Mouse (Mus musculus): ENCODE measurements around the gene Bcl6. TPM values are rescaled to one million over a fixed set of nuclear protein-coding genes. Genes with fewer than 3 reads are reported as not detected.

The Bcl6 gene
- total and polyA plus RNA-seq, 2 experiments from 2014 or later: 0.25 to 2.8 TPM

DNA sequence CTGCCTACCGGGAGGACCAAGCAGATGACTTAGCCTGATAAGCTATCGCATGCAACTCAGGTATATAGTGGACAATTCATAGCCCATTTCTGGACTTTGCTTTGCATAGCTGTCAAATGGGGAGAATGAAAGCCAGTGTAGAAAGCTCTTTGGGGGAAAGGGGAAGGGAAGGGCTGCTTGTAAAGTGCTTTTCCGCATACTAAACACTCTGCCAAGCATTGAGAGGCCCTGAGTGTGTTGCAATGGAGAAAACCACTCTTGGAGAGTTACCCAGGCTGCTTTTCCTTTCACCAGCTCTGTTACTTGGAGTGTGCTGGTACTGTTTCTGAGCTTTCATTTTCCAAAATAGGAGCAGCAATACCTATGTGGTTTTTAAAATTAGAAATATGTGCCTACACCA is 10.9 kb downstream of the Bcl6 start:
- H3K4me2 ChIP-seq (ENCODE audit: low read depth, low read length): no peak overlapping the region
- no peak overlapping the region for H3K4me3 ChIP-seq (ENCODE audit: low read depth, low read length)
- 79% methylated on average over 3 of the region's 3 CpGs for WGBS
- no peak for DNase-seq (ENCODE audit: low spot score)
- TF ChIP-seq EP300 (IDR thresholded peaks at IDR 0.05; ENCODE audit: low read depth): no peak
- TF ChIP-seq CTCF (IDR thresholded peaks at IDR 0.05; ENCODE audit: low read depth): no peak
- no peaks in the 10 kb centered on the region for H3K9me3 ChIP-seq (replicated peaks; ENCODE audit: control insufficient read depth, low read length)
- no peak overlapping the region for H3K27ac ChIP-seq (ENCODE audit: low read depth)
- no peak overlapping the region for H3K9ac ChIP-seq (replicated peaks; ENCODE audit: low read depth, low read length)
- no peaks in the 10 kb centered on the region for H3K27me3 ChIP-seq (ENCODE audit: control insufficient read depth, insufficient read depth, low read length)
- H3K4me1 ChIP-seq (ENCODE audit: control insufficient read depth, insufficient read depth): 0 out of 2 replicates have a peak, but pooled peaks cover 8% of the 10 kb centered on the region
- ATAC-seq (ENCODE audit: insufficient read depth, low read depth): no peak
- no peaks in the 10 kb centered on the region for H3K36me3 ChIP-seq (replicated peaks; ENCODE audit: control insufficient read depth, insufficient read depth, low read length)

DNA sequence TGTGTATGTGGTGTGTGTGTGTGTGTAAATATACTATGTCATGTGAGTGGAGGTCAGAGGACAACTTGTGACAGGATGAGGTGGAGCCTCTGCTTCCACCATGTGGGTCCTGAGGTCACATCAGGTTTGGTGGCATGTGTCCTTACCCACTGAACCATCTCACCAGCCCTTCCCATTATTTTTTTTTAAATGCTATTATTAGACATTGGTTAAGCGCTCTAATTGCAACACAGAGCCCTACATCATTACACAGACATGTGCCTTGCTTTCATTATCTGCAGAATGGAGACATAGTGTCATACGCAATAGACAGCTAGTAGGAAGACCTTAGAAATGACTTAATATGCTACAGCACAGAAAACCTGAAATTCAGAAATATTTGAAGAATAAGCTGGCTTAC is 12.5 kb downstream of the Bcl6 start:
- 72% methylated on average over 2 of the region's 2 CpGs for WGBS
- no peak for TF ChIP-seq EP300 (IDR thresholded peaks at IDR 0.05; ENCODE audit: low read depth)
- no peak for TF ChIP-seq CTCF (IDR thresholded peaks at IDR 0.05; ENCODE audit: low read depth)
- H3K4me3 ChIP-seq (ENCODE audit: low read depth, low read length): no peak overlapping the region
- ATAC-seq (ENCODE audit: insufficient read depth, low read depth): no peak
- no peaks in the 10 kb centered on the region for H3K27me3 ChIP-seq (ENCODE audit: control insufficient read depth, insufficient read depth, low read length)
- H3K9me3 ChIP-seq (replicated peaks; ENCODE audit: control insufficient read depth, low read length): no peaks in the 10 kb centered on the region
- no peak overlapping the region for H3K9ac ChIP-seq (replicated peaks; ENCODE audit: low read depth, low read length)
- DNase-seq (ENCODE audit: low spot score): no peak
- H3K4me1 ChIP-seq (ENCODE audit: control insufficient read depth, insufficient read depth): 0 out of 2 replicates have a peak, but pooled peaks cover 3% of the 10 kb centered on the region
- no peak overlapping the region for H3K4me2 ChIP-seq (ENCODE audit: low read depth, low read length)
- no peaks in the 10 kb centered on the region for H3K36me3 ChIP-seq (replicated peaks; ENCODE audit: control insufficient read depth, insufficient read depth, low read length)
- no peak overlapping the region for H3K27ac ChIP-seq (ENCODE audit: low read depth)

DNA sequence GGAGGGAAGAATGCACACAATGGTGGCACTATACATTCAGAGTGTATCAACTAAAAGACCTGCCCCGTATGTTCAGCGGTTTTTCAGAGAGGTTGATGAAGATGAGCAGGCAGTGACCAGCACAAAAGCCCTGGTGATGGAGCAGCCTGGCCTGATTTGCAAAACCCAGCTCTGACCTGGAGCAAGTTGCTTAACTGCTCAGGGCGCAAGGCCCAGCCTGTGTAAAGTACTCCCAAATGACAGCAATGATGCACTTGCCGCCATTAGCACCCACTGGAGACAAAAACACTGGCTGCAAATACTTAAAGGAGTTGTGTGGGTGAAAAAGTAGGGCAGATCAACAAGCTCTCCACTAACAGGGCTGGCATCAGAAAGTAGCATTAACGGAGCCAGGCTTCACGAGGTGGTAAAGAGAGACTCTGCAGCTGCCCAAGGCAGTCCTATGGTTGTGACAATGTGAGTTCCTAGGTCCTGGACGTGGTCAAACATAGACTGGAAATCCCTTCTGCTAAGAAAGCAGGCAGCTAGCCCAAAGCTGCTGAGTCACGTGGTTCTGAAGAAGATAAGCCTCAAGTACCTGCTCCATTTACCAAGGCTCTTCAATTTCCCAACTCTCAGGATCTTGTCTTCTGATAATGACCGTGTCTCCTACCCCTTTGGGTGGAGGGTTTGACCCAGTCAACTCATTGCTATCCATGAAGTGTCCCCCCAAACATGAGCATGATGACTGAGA is 14.9 kb downstream of the Bcl6 start:
- 72% methylated on average over 9 of the region's 9 CpGs for WGBS
- Histone ChIP-seq H3K4me3 (ENCODE audit: low read depth, low read length) (no peak overlapping the region), H3K36me3 (replicated peaks; ENCODE audit: control insufficient read depth, insufficient read depth, low read length) (no peaks in the 10 kb centered on the region), H3K27ac (ENCODE audit: low read depth) (no peak overlapping the region), H3K9ac (replicated peaks; ENCODE audit: low read depth, low read length) (no peak overlapping the region), H3K27me3 (ENCODE audit: control insufficient read depth, insufficient read depth, low read length) (no peaks in the 10 kb centered on the region), H3K9me3 (replicated peaks; ENCODE audit: control insufficient read depth, low read length) (no peaks in the 10 kb centered on the region), H3K4me2 (ENCODE audit: low read depth, low read length) (no peak overlapping the region), H3K4me1 (ENCODE audit: control insufficient read depth, insufficient read depth) (0 out of 2 replicates have a peak, but pooled peaks cover 3% of the 10 kb centered on the region)
- DNase-seq (ENCODE audit: low spot score): no peak
- no peak for ATAC-seq (ENCODE audit: insufficient read depth, low read depth)
- TF ChIP-seq CTCF (IDR thresholded peaks at IDR 0.05; ENCODE audit: low read depth) (no peak), EP300 (IDR thresholded peaks at IDR 0.05; ENCODE audit: low read depth) (no peak)

DNA sequence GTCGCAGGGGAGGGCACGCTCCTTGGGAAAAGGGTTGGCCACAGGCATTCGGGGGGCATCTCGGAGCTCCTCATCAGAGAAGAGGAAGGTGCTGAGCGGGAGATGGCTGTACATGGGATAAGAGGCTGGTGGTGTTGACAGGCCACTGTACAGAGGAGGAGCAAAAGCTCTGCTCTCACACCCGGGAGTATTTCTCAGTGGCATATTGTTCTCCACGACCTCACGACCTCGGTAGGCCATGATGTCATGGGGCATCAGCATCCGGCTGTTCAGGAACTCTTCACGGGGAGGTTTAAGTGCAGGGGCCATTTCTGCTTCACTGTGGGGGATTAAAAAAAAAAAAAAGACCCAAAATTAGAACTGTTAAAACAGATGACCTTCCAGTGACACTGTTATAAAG is 15.8 kb downstream of the Bcl6 start:
- H3K9ac ChIP-seq (replicated peaks; ENCODE audit: low read depth, low read length): no peak overlapping the region
- 0 out of 2 replicates have a peak, but pooled peaks cover 3% of the 10 kb centered on the region for H3K4me1 ChIP-seq (ENCODE audit: control insufficient read depth, insufficient read depth)
- no peak overlapping the region for H3K27ac ChIP-seq (ENCODE audit: low read depth)
- H3K27me3 ChIP-seq (ENCODE audit: control insufficient read depth, insufficient read depth, low read length): no peaks in the 10 kb centered on the region
- H3K4me3 ChIP-seq (ENCODE audit: low read depth, low read length): no peak overlapping the region
- WGBS: 39% methylated on average over 11 of the region's 11 CpGs
- TF ChIP-seq EP300 (IDR thresholded peaks at IDR 0.05; ENCODE audit: low read depth) (no peak), CTCF (IDR thresholded peaks at IDR 0.05; ENCODE audit: low read depth) (no peak)
- DNase-seq (ENCODE audit: low spot score) (no peak), ATAC-seq (ENCODE audit: insufficient read depth, low read depth) (peak; percentile 37; the same call in 1 of the 2 replicates)
- no peak overlapping the region for H3K4me2 ChIP-seq (ENCODE audit: low read depth, low read length)
- H3K36me3 ChIP-seq (replicated peaks; ENCODE audit: control insufficient read depth, insufficient read depth, low read length): peaks cover 2% of the 10 kb centered on the region
- H3K9me3 ChIP-seq (replicated peaks; ENCODE audit: control insufficient read depth, low read length): no peaks in the 10 kb centered on the region

DNA sequence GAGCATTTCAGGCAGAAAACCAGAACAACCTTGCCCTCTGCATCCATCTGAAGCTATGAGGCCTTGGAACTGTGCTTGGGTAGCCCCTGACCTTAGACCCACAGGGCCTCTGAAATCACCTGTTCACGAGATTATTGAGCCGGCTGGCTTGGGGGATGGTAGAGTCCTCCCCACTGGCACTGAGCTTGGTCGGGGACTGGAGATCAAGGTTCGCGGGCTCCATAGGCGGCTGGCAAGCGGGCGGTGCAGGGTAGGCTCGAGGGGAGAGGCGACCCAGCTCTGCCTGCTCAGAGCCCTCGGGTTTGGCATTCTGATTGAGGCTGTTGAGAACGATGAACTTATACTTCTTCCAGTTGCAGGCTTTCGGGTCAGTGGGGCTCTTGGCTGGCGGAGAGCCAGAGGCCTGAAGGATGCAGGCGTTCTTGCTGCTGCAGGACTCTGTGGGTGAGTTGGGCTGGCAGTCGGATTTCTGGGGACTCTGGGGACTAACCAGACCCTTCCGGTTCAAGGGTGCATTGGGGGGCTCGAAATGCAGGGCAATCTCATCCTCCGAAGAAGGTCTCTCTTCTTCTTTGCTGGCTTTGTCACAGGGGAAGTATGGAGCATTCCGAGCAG is 16.4 kb downstream of the Bcl6 start:
- 0 out of 2 replicates have a peak, but pooled peaks cover 3% of the 10 kb centered on the region for H3K4me1 ChIP-seq (ENCODE audit: control insufficient read depth, insufficient read depth)
- H3K4me2 ChIP-seq (ENCODE audit: low read depth, low read length): no peak overlapping the region
- DNase-seq (ENCODE audit: low spot score) (no peak), ATAC-seq (ENCODE audit: insufficient read depth, low read depth) (no peak)
- H3K27ac ChIP-seq (ENCODE audit: low read depth): no peak overlapping the region
- H3K4me3 ChIP-seq (ENCODE audit: low read depth, low read length): no peak overlapping the region
- 74% methylated on average over 20 of the region's 20 CpGs for WGBS
- no peaks in the 10 kb centered on the region for H3K9me3 ChIP-seq (replicated peaks; ENCODE audit: control insufficient read depth, low read length)
- H3K27me3 ChIP-seq (ENCODE audit: control insufficient read depth, insufficient read depth, low read length): no peaks in the 10 kb centered on the region
- H3K9ac ChIP-seq (replicated peaks; ENCODE audit: low read depth, low read length): no peak overlapping the region
- TF ChIP-seq EP300 (IDR thresholded peaks at IDR 0.05; ENCODE audit: low read depth) (no peak), CTCF (IDR thresholded peaks at IDR 0.05; ENCODE audit: low read depth) (no peak)
- H3K36me3 ChIP-seq (replicated peaks; ENCODE audit: control insufficient read depth, insufficient read depth, low read length): peaks cover 5% of the 10 kb centered on the region
